21 mouse cellular contexts compared by ENCODE assay signal in genomic region chr16:17876096-17876495, GRCm38 (mm10). TPM values are rescaled to one million over a fixed set of nuclear protein-coding genes. Genes with fewer than 3 reads are reported as not detected.
"Had no signal": no experiment of that assay in that cellular context is flagged by ENCODE, and none has a peak within 500 bp of the region (broad histone marks: within the 10 kb centered on the region; RNA-seq: fewer than 3 reads in every experiment).

No protein-coding gene starts in this region.

- H3K27me3 ChIP-seq: lung, embryonic 15.5 days; megakaryocyte, embryonic 14.5 days; midbrain, embryonic 13.5 days; midbrain, embryonic 15.5 days; neural tube, embryonic 12.5 days; stomach, embryonic 15.5 days had no signal

- H3K9ac ChIP-seq: lung, embryonic 15.5 days; midbrain, embryonic 13.5 days; midbrain, embryonic 15.5 days; neural tube, embryonic 12.5 days; stomach, embryonic 15.5 days had no signal

- H3K4me3 ChIP-seq: lung, embryonic 15.5 days; megakaryocyte, embryonic 14.5 days; midbrain, embryonic 13.5 days; midbrain, embryonic 15.5 days; neural tube, embryonic 12.5 days; stomach, embryonic 15.5 days had no signal

- H3K27ac ChIP-seq: lung, embryonic 15.5 days; macrophage; midbrain, embryonic 13.5 days; midbrain, embryonic 15.5 days; neural tube, embryonic 12.5 days; stomach, embryonic 15.5 days; stomach, postnatal 0 days had no signal

- H3K4me1 ChIP-seq: lung, embryonic 15.5 days; neural tube, embryonic 12.5 days; stomach, embryonic 15.5 days had no signal

- H3K9me3 ChIP-seq: lung, embryonic 15.5 days; midbrain, embryonic 13.5 days; midbrain, embryonic 15.5 days; neural tube, embryonic 12.5 days; stomach, embryonic 15.5 days had no signal

- DNase-seq: lung, adult 2 months; lung, postnatal 14 days; lung, postnatal 36 days; right cerebral cortex, postnatal 14 days; thymus, adult 2 months; thymus, postnatal 25 days; thymus, postnatal 4 days had no signal

- ATAC-seq: lung, postnatal 0 days; midbrain, embryonic 13.5 days; midbrain, embryonic 15.5 days had no signal

- H3K4me2 ChIP-seq: lung, embryonic 15.5 days; midbrain, embryonic 11.5 days; midbrain, embryonic 13.5 days; midbrain, embryonic 15.5 days; neural tube, embryonic 12.5 days; stomach, embryonic 15.5 days had no signal

RNA-seq across cellular contexts. Expression of gene Gm20518, which starts 15.4 kb away (rescaled TPM):
- polyA plus RNA-seq: macrophage; stomach, postnatal 0 days had no signal

RNA-seq across cellular contexts. Expression of gene Tssk1, which starts 17.9 kb away (rescaled TPM):
- polyA plus RNA-seq: lung, postnatal 0 days; macrophage; midbrain, embryonic 11.5 days; midbrain, embryonic 15.5 days; spleen, adult 2 months; stomach, embryonic 15.5 days had no signal

RNA-seq across cellular contexts. Expression of gene Tssk2, which starts 22.3 kb away (rescaled TPM):
- polyA plus RNA-seq: lung, adult 2 months; lung, embryonic 15.5 days; lung, postnatal 0 days; macrophage; midbrain, embryonic 11.5 days; midbrain, embryonic 15.5 days; midbrain, postnatal 0 days; neural tube, embryonic 12.5 days; neural tube, embryonic 14.5 days; spleen, adult 2 months; stomach, postnatal 0 days; urinary bladder, adult 2 months had no signal
